Comparison of ENCODE assay signal across 19 mouse cellular contexts in the genomic region with DNA sequence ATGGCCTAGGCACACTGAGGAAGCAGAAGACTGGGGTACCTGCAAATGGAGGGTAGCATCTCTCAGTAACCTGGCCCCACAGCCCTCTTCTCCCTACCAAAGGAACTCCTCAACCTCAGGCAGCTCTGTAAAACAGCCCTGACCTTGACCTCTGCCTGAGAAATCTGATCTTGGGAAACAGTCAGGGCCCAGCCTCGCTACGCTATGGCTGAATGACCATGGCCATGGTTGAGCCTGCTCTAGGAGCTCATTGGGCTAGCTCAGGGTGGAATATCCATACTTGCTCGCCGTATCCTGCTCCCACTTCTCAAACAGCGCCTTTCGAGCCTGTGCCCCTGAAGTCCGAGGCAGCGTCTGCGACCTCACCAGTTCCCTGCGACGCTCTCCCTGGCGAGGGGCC. TPM values are rescaled to one million over a fixed set of nuclear protein-coding genes. Genes with fewer than 3 reads are reported as not detected.
DNase-seq lines count a peak whose midpoint lies in the region; ATAC-seq and TF ChIP-seq lines count a peak whose summit lies in the region.
"Had no signal": no experiment of that assay in that cellular context is flagged by ENCODE, and none has a peak within 500 bp of the region (broad histone marks: within the 10 kb centered on the region; RNA-seq: fewer than 3 reads in every experiment).

No protein-coding gene starts in this region.

- ATAC-seq in lung, embryonic 14.5 days (ENCODE audit: insufficient read depth): no peak
- peak; percentile 86 for ATAC-seq in kidney, embryonic 14.5 days (ENCODE audit: low FRiP score, low TSS enrichment)
- ATAC-seq: activated CD4-positive, CD25-positive, alpha-beta regulatory T cell, adult 4 months; midbrain, embryonic 16.5 days had no signal

- no peak for TF ChIP-seq CTCF in lung, embryonic 14.5 days (IDR thresholded peaks at IDR 0.05; ENCODE audit: low read depth)

- peak overlapping the region; percentile 15; the same call in 1 of the 2 replicates for H3K4me2 ChIP-seq in lung, embryonic 14.5 days
- peak overlapping the region; percentile 21; the same call in 1 of the 2 replicates for H3K4me2 ChIP-seq in kidney, embryonic 14.5 days (replicated peaks; ENCODE audit: low read depth, low read length)
- H3K4me2 ChIP-seq: hindbrain, embryonic 15.5 days; limb, embryonic 13.5 days; neural tube, embryonic 13.5 days had no signal

- 68% methylated on average over 12 of the region's 12 CpGs for WGBS in lung, embryonic 14.5 days
- WGBS in embryonic facial prominence, embryonic 10.5 days: 81% methylated on average over 12 of the region's 12 CpGs
- WGBS in kidney, embryonic 14.5 days: 35% methylated on average over 12 of the region's 12 CpGs
- 88% methylated on average over 12 of the region's 12 CpGs for WGBS in limb, embryonic 10.5 days

- no peak overlapping the region for H3K9ac ChIP-seq in lung, embryonic 14.5 days
- H3K9ac ChIP-seq in kidney, embryonic 14.5 days (ENCODE audit: low read depth, low read length): no peak overlapping the region
- H3K9ac ChIP-seq: hindbrain, embryonic 15.5 days; limb, embryonic 13.5 days; neural tube, embryonic 13.5 days had no signal

- H3K27me3 ChIP-seq in lung, embryonic 14.5 days (ENCODE audit: insufficient read depth, low read length): no peaks in the 10 kb centered on the region
- H3K27me3 ChIP-seq in embryonic facial prominence, embryonic 10.5 days (replicated peaks; ENCODE audit: low read depth, poor library complexity, severe bottlenecking): no peaks in the 10 kb centered on the region
- H3K27me3 ChIP-seq in kidney, embryonic 14.5 days (ENCODE audit: control insufficient read depth, insufficient read depth, low read length): no peaks in the 10 kb centered on the region
- no peaks in the 10 kb centered on the region; the same call in 1 of the 2 replicates for H3K27me3 ChIP-seq in limb, embryonic 10.5 days (ENCODE audit: low read depth, poor library complexity, severe bottlenecking)
- H3K27me3 ChIP-seq: hindbrain, embryonic 15.5 days; neural tube, embryonic 13.5 days had no signal

- peaks cover 78% of the 10 kb centered on the region for H3K36me3 ChIP-seq in lung, embryonic 14.5 days (ENCODE audit: insufficient read depth)
- H3K36me3 ChIP-seq in embryonic facial prominence, embryonic 10.5 days (replicated peaks): peaks cover 19% of the 10 kb centered on the region
- peaks cover 27% of the 10 kb centered on the region for H3K36me3 ChIP-seq in kidney, embryonic 14.5 days (ENCODE audit: control insufficient read depth, insufficient read depth, low read length)
- peaks cover 6% of the 10 kb centered on the region; the same call in 1 of the 2 replicates for H3K36me3 ChIP-seq in limb, embryonic 10.5 days
- H3K36me3 ChIP-seq: hindbrain, embryonic 15.5 days; neural tube, embryonic 13.5 days had no signal

- H3K4me3 ChIP-seq in lung, embryonic 14.5 days (ENCODE audit: low read depth, low read length): no peak overlapping the region
- H3K4me3 ChIP-seq in embryonic facial prominence, embryonic 10.5 days: no peak overlapping the region
- H3K4me3 ChIP-seq in kidney, embryonic 14.5 days (ENCODE audit: low read length): no peak overlapping the region
- H3K4me3 ChIP-seq in limb, embryonic 10.5 days: no peak overlapping the region
- H3K4me3 ChIP-seq: forebrain, embryonic 10.5 days; hindbrain, embryonic 15.5 days; limb, embryonic 13.5 days; neural tube, embryonic 13.5 days had no signal

- H3K4me1 ChIP-seq in lung, embryonic 14.5 days (ENCODE audit: insufficient read depth): peaks cover 45% of the 10 kb centered on the region
- H3K4me1 ChIP-seq in embryonic facial prominence, embryonic 10.5 days: peaks cover 43% of the 10 kb centered on the region
- H3K4me1 ChIP-seq in kidney, embryonic 14.5 days (ENCODE audit: control insufficient read depth, insufficient read depth, low read length): peaks cover 39% of the 10 kb centered on the region
- peaks cover 28% of the 10 kb centered on the region for H3K4me1 ChIP-seq in limb, embryonic 10.5 days
- H3K4me1 ChIP-seq: hindbrain, embryonic 15.5 days; neural tube, embryonic 13.5 days had no signal

- peak overlapping the region; percentile 87 for H3K27ac ChIP-seq in lung, embryonic 14.5 days (ENCODE audit: low read depth)
- H3K27ac ChIP-seq in embryonic facial prominence, embryonic 10.5 days (replicated peaks): peak overlapping the region; percentile 30; the same call in 1 of the 2 replicates
- peak overlapping the region; percentile 87 for H3K27ac ChIP-seq in kidney, embryonic 14.5 days (ENCODE audit: low read depth, low read length)
- 0 out of 2 replicates have a peak overlapping the region, but pooled peaks have one; percentile 42 for H3K27ac ChIP-seq in limb, embryonic 10.5 days
- H3K27ac ChIP-seq: hindbrain, embryonic 15.5 days; limb, embryonic 13.5 days; neural tube, embryonic 13.5 days had no signal

- no peaks in the 10 kb centered on the region for H3K9me3 ChIP-seq in lung, embryonic 14.5 days (ENCODE audit: low read depth, low read length)
- no peaks in the 10 kb centered on the region for H3K9me3 ChIP-seq in embryonic facial prominence, embryonic 10.5 days
- H3K9me3 ChIP-seq in kidney, embryonic 14.5 days (ENCODE audit: control insufficient read depth, low read length): no peaks in the 10 kb centered on the region
- H3K9me3 ChIP-seq in limb, embryonic 10.5 days (replicated peaks): no peaks in the 10 kb centered on the region
- H3K9me3 ChIP-seq: forebrain, embryonic 10.5 days; hindbrain, embryonic 15.5 days; limb, embryonic 13.5 days; neural tube, embryonic 13.5 days had no signal

- no peak for DNase-seq in lung, embryonic 14.5 days
- no peak for DNase-seq in lung, postnatal 4 days
- DNase-seq in embryonic facial prominence, embryonic 10.5 days (ENCODE audit: low spot score): no peak
- no peak for DNase-seq in limb, embryonic 10.5 days (ENCODE audit: low spot score)
- DNase-seq in layer of hippocampus, adult 8-10 months (ENCODE audit: low spot score in 2 of 2): no peak
- DNase-seq in liver: no peak
- DNase-seq: adrenal gland, postnatal 25 days; cerebellum, postnatal 14 days; thymus, adult 2 months had no signal

RNA-seq across cellular contexts. Expression of a gene that starts 10.4 kb away (rescaled TPM):
- 107 and 122 TPM in 2 replicates for polyA plus RNA-seq in lung, embryonic 14.5 days (2014; fragmentation: Nextera tagmentation; extraction: Ambion mirVana)
- 16.4 and 16.6 TPM in 2 replicates for polyA plus RNA-seq in embryonic facial prominence, embryonic 10.5 days (2016; fragmentation: Nextera tagmentation; extraction: Ambion mirVana)
- 30.0 and 56.1 TPM in 2 replicates for polyA plus RNA-seq in kidney, embryonic 14.5 days (2014; fragmentation: Nextera tagmentation; extraction: Ambion mirVana)
- 11.7 and 14.2 TPM in 2 replicates for polyA plus RNA-seq in limb, embryonic 10.5 days (2016; fragmentation: Nextera tagmentation; extraction: Ambion mirVana)
- total RNA-seq in layer of hippocampus, adult 8-10 months (2022): 1 to 10 TPM; 1.3 to 3.9 (median 2.0) TPM
- total RNA-seq: megakaryocyte progenitor cell, adult 5-6 weeks had no signal
- polyA plus RNA-seq: activated CD4-positive, CD25-positive, alpha-beta regulatory T cell, adult 4 months had no signal

RNA-seq across cellular contexts. Expression of a gene that starts 34.3 kb away (rescaled TPM):
- not detected in 2 replicates for polyA plus RNA-seq in lung, embryonic 14.5 days (2014; fragmentation: Nextera tagmentation; extraction: Ambion mirVana)
- 0.10 TPM in 1 of 2 replicates, not detected in the other for polyA plus RNA-seq in embryonic facial prominence, embryonic 10.5 days (2016; fragmentation: Nextera tagmentation; extraction: Ambion mirVana)
- polyA plus RNA-seq in kidney, embryonic 14.5 days (2014; fragmentation: Nextera tagmentation; extraction: Ambion mirVana): 0.31 and 0.76 TPM in 2 replicates
- polyA plus RNA-seq in limb, embryonic 10.5 days (2016; fragmentation: Nextera tagmentation; extraction: Ambion mirVana): 0.08 TPM in 1 of 2 replicates, not detected in the other
- total RNA-seq in layer of hippocampus, adult 8-10 months (2022): under 1 TPM in 1 of 4 experiments, not detected in 3; 0.23 TPM
- total RNA-seq: megakaryocyte progenitor cell, adult 5-6 weeks had no signal
- polyA plus RNA-seq: activated CD4-positive, CD25-positive, alpha-beta regulatory T cell, adult 4 months; forebrain, embryonic 10.5 days; hindbrain, embryonic 15.5 days; midbrain, embryonic 16.5 days; neural tube, embryonic 13.5 days had no signal

RNA-seq across cellular contexts. Expression of a gene that starts 38.8 kb away (rescaled TPM):
- polyA plus RNA-seq in lung, embryonic 14.5 days (2014; fragmentation: Nextera tagmentation; extraction: Ambion mirVana): 6.1 and 6.5 TPM in 2 replicates
- 6.3 and 7.2 TPM in 2 replicates for polyA plus RNA-seq in embryonic facial prominence, embryonic 10.5 days (2016; fragmentation: Nextera tagmentation; extraction: Ambion mirVana)
- polyA plus RNA-seq in kidney, embryonic 14.5 days (2014; fragmentation: Nextera tagmentation; extraction: Ambion mirVana): 5.8 and 8.3 TPM in 2 replicates
- 5.0 and 5.4 TPM in 2 replicates for polyA plus RNA-seq in limb, embryonic 10.5 days (2016; fragmentation: Nextera tagmentation; extraction: Ambion mirVana)
- total RNA-seq in layer of hippocampus, adult 8-10 months (2022): 1 to 10 TPM; 1.7 to 3.8 (median 3.3) TPM
- total RNA-seq: megakaryocyte progenitor cell, adult 5-6 weeks had no signal
- polyA plus RNA-seq: activated CD4-positive, CD25-positive, alpha-beta regulatory T cell, adult 4 months; liver, embryonic 16.5 days; small intestine, adult 2 months had no signal

RNA-seq across cellular contexts. Expression of a gene that starts 40.1 kb away (rescaled TPM):
- 157 and 161 TPM in 2 replicates for polyA plus RNA-seq in lung, embryonic 14.5 days (2014; fragmentation: Nextera tagmentation; extraction: Ambion mirVana)
- 257 and 263 TPM in 2 replicates for polyA plus RNA-seq in embryonic facial prominence, embryonic 10.5 days (2016; fragmentation: Nextera tagmentation; extraction: Ambion mirVana)
- 129 and 173 TPM in 2 replicates for polyA plus RNA-seq in kidney, embryonic 14.5 days (2014; fragmentation: Nextera tagmentation; extraction: Ambion mirVana)
- polyA plus RNA-seq in limb, embryonic 10.5 days (2016; fragmentation: Nextera tagmentation; extraction: Ambion mirVana): 234 and 274 TPM in 2 replicates
- total RNA-seq in layer of hippocampus, adult 8-10 months (2022): 10 to 100 TPM; 55.2 to 64.5 (median 57.8) TPM

Comparison
In these comparisons a context has a peak if more than half of its experiments do, and no peak if none do; other contexts are left out.
1. H3K27ac ChIP-seq: peak in every context shown above with its lines; median percentile 87 in lung, embryonic 14.5 days; 87 in kidney, embryonic 14.5 days; 42 in limb, embryonic 10.5 days; 30 in embryonic facial prominence, embryonic 10.5 days.